Mouse (Mus musculus): Measurements from ENCODE around the gene Olfr183. TPM values are rescaled to one million over a fixed set of nuclear protein-coding genes. Genes with fewer than 3 reads are reported as not detected.

Gene Olfr183
- polyA plus RNA-seq (2021; fragmentation: Nextera tagmentation) = not detected in 2 replicates
- long read RNA-seq, experiment 1 = 0 reads
- long read RNA-seq, experiment 2 = 0 reads

GRCm38 (mm10) chr16:58995057-58995456, at the start of gene Olfr183:
Olfr183 (plus strand) TSS chr16:58995357.

DNA sequence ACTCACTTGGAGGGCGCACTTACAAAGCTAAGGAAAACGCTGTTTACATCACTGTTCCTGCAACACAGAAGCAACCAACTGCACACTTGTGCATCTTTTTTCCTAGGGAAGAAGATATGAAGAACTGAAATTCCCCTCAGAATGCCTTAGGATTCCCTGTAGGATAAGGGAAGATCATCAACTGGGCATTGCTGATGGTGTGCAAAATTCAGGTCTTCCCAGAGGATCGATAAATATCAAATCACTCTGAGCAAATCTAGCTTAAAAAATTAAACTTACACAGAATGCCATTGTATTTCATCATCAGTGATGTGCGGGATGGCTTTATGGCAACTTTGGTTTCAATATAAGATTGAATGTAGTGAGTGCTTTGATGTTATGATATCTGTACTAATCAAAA, 35.0 kb downstream of the Olfr183 start, which contains the start of gene Olfr186:
Gene Olfr186, minus strand, starts transcription at position 101 of the 400 bp plus-strand sequence.

DNA sequence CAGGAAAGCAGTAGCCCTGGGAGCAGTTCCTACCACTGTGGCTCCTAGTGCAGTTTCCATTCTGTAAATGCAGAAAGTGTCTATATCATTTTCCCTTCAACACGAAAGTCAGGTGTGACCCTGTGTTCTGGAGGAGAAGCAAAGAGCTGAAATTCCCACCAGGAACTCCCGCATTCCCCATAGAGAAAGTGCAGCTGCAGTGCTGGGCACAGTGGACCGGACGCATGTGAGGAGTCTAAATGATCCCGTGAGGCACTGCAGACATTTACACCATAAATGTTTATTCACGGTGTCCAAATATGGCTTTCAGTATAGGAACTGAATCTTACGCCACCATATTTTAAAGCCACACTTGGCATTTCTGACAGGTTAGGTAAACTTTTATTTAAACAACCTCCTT, 44.6 kb downstream of the Olfr183 start, which contains the start of gene Olfr187:
Gene Olfr187, minus strand, starts transcription at position 58 of the 400 bp plus-strand sequence.

Other genes with a start within 250 kb of the Olfr183 start
- not detected in 2 replicates for gene Olfr172, start 232.2 kb upstream of the Olfr183 start, polyA plus RNA-seq (2021; fragmentation: Nextera tagmentation)
- gene Olfr173, start 195.1 kb upstream of the Olfr183 start, polyA plus RNA-seq (2021; fragmentation: Nextera tagmentation) = not detected in 2 replicates
- gene Olfr175-ps1, start 168.6 kb upstream of the Olfr183 start, polyA plus RNA-seq (2021; fragmentation: Nextera tagmentation) = not detected in 2 replicates
- not detected in 2 replicates for gene Olfr177, start 120.6 kb upstream of the Olfr183 start, polyA plus RNA-seq (2021; fragmentation: Nextera tagmentation)
- gene Olfr178, start 103.3 kb upstream of the Olfr183 start, polyA plus RNA-seq (2021; fragmentation: Nextera tagmentation) = not detected in 2 replicates
- not detected in 2 replicates for gene Olfr181, start 66.6 kb upstream of the Olfr183 start, polyA plus RNA-seq (2021; fragmentation: Nextera tagmentation)
- not detected in 2 replicates for gene Olfr180, start 66.0 kb upstream of the Olfr183 start, polyA plus RNA-seq (2021; fragmentation: Nextera tagmentation)
- gene Olfr186, start 34.9 kb downstream of the Olfr183 start, polyA plus RNA-seq (2021; fragmentation: Nextera tagmentation) = not detected in 2 replicates
- not detected in 2 replicates for gene Olfr187, start 44.4 kb downstream of the Olfr183 start, polyA plus RNA-seq (2021; fragmentation: Nextera tagmentation)
- not detected in 2 replicates for gene Olfr190, start 82.6 kb downstream of the Olfr183 start, polyA plus RNA-seq (2021; fragmentation: Nextera tagmentation)
- not detected in 2 replicates for gene Olfr191, start 94.5 kb downstream of the Olfr183 start, polyA plus RNA-seq (2021; fragmentation: Nextera tagmentation)
- not detected in 2 replicates for gene Olfr193, start 116.5 kb downstream of the Olfr183 start, polyA plus RNA-seq (2021; fragmentation: Nextera tagmentation)
- not detected in 2 replicates for gene Olfr194, start 125.7 kb downstream of the Olfr183 start, polyA plus RNA-seq (2021; fragmentation: Nextera tagmentation)
- gene Olfr195, start 151.7 kb downstream of the Olfr183 start, polyA plus RNA-seq (2021; fragmentation: Nextera tagmentation) = not detected in 2 replicates
- gene Olfr196, start 175.1 kb downstream of the Olfr183 start, polyA plus RNA-seq (2021; fragmentation: Nextera tagmentation) = not detected in 2 replicates
- gene Olfr198, start 208.2 kb downstream of the Olfr183 start, polyA plus RNA-seq (2021; fragmentation: Nextera tagmentation) = not detected in 2 replicates
- not detected in 2 replicates for gene Olfr199, start 224.4 kb downstream of the Olfr183 start, polyA plus RNA-seq (2021; fragmentation: Nextera tagmentation)